In genomic region chr5:112281676-112282075, GRCm38 (mm10) we compare ENCODE assay signal across 1 mouse cellular context.
TF ChIP-seq lines count a peak whose summit lies in the region.

No protein-coding gene starts in this region.

TF ChIP-seq in MEL, 35 proteins besides CTCF, POLR2A, EP300 and RAD21 (continued from another document):
- no peak for TF ChIP-seq MEF2A (IDR thresholded peaks at IDR 0.05; ENCODE audit: extremely low read depth, insufficient replicate concordance, low read depth, low read length, poor library complexity, severe bottlenecking)
TF ChIP-seq in MEL: peak in this region for 0.
